Mouse (Mus musculus) lung, adult 2 months (tissue): ENCODE results near the gene P4ha2. TPM values are rescaled to one million over a fixed set of nuclear protein-coding genes. Genes with fewer than 3 reads are reported as not detected.

ENCODE experiments used
- DNase-seq: peaks from one replicate; pipeline ENCODE4 v3.0.0; 2022
- H3K4me1 ChIP-seq: fragments of 200-500 bp; 2 replicates; pipeline ENCODE4 v1.6.1; 2011; ENCODE audit warnings: low read length; ENCODE audit not compliant: control insufficient read depth, insufficient read depth
- H3K4me3 ChIP-seq: fragments of 200-500 bp; replicated peaks from 2 replicates; pipeline ENCODE3; 2011; ENCODE audit warnings: low read depth, mild to moderate bottlenecking, control low read depth, low read length; ENCODE audit errors: extremely low read depth
- CTCF ChIP-seq: fragments of 200-500 bp; IDR thresholded peaks from 2 replicates; pipeline ENCODE4 v1.5.1; 2011; ENCODE audit warnings: mild to moderate bottlenecking, low read length, control low read depth; ENCODE audit not compliant: insufficient read depth
- POLR2A ChIP-seq: fragments of 200-500 bp; IDR thresholded peaks from 2 replicates; pipeline ENCODE4 v1.6.1; 2011; ENCODE audit warnings: low read depth, mild to moderate bottlenecking, control low read depth, low read length, borderline replicate concordance; ENCODE audit errors: extremely low read depth
- WGBS: fragments of 180-500 bp; shearing (Covaris S2); methylation state at CpG from one replicate; pipeline ENCODE4 v1.1.7; 2018; 5-methylcytosine and 5-hydroxymethylcytosine counted together
- polyA plus RNA-seq: library from polyadenylated mRNA; depleted of rRNA; stranded (reverse); fragments of >200 nt; gene quantifications from 2 replicates; pipeline ENCODE4 v1.2.3, GENCODE M21; 2012

P4ha2 gene
- polyA plus RNA-seq, 1 experiment, result 30.0 TPM

GRCm38 (mm10) chr11:54102706-54103449 is 3.0 kb downstream of the P4ha2 start:
- no peak for TF ChIP-seq CTCF
- no peak for TF ChIP-seq POLR2A
- H3K4me3 ChIP-seq, result no peak overlapping the region
- WGBS, result 86% methylated on average over 10 of the region's 10 CpGs
- peaks cover 11% of the 10 kb centered on the region for H3K4me1 ChIP-seq
- DNase-seq, result no peak

GRCm38 (mm10) chr11:54105011-54105410 is 5.1 kb downstream of the P4ha2 start:
- DNase-seq, result no peak
- Histone ChIP-seq H3K4me3 (no peak overlapping the region), H3K4me1 (peaks cover 13% of the 10 kb centered on the region)
- 73% methylated on average over 6 of the region's 6 CpGs for WGBS
- TF ChIP-seq CTCF (no peak), POLR2A (no peak)

- H3K4me3 ChIP-seq, result no peak overlapping the region
- 63% methylated on average over 3 of the region's 3 CpGs for WGBS
- peaks cover 13% of the 10 kb centered on the region for H3K4me1 ChIP-seq
- TF ChIP-seq CTCF, result no peak
- TF ChIP-seq POLR2A, result no peak
- DNase-seq, result peak; percentile 77
Observed at GRCm38 (mm10) chr11:54106676-54107075, 6.8 kb downstream of the P4ha2 start.

DNA sequence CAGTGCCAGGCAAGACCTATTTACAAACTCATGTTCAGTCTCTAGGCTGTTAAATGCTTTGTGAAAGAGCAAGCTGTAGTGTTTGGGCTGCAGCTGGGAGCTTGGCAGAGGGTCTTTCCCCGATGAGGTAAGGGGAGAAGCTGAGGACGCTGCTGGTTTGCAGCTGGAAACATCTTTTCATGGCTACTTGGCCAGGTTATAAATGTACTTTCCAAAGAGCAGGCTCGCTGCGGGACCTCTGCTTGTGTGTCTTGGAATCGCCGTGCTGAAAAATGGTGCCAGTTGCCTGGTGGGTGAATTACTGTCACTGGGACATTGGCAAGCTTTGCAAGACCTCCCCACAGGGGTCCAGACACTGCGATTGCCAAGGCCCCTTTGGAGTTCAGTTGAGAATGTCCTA is 7.3 kb downstream of the P4ha2 start:
- TF ChIP-seq CTCF (no peak), POLR2A (no peak)
- H3K4me1 ChIP-seq, result peaks cover 13% of the 10 kb centered on the region
- no peak overlapping the region for H3K4me3 ChIP-seq
- DNase-seq, result no peak
- WGBS, result 76% methylated on average over 7 of the region's 7 CpGs

GRCm38 (mm10) chr11:54108131-54108530 is 8.2 kb downstream of the P4ha2 start:
- WGBS, result 66% methylated on average over 3 of the region's 3 CpGs

DNA sequence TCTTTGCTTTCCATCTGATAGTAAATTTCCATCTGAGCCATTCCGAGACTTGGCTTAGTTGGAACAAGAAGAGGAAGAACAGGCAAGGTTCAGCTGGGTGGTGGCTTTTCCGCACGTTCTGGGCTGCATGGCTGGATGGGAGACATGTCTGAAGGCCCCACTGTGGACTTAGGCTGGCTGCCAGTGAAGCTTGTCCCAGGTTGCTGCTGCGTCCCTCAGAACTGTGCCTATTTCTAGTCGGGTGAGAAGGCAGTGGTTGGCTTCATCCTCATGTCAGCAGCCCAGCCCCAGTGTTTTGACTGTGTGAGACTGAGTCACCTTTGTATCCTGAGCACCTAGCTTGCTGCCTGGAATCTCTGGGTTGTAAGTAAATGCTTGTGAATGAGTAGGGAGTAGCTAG is 9.0 kb downstream of the P4ha2 start:
- no peak for TF ChIP-seq CTCF
- TF ChIP-seq POLR2A, result no peak
- WGBS, result 58% methylated on average over 5 of the region's 5 CpGs
- Histone ChIP-seq H3K4me3 (no peak overlapping the region), H3K4me1 (peaks cover 21% of the 10 kb centered on the region)
- no peak for DNase-seq

More at GRCm38 (mm10) chr11:54108131-54108530, 8.2 kb downstream of the P4ha2 start:
- Histone ChIP-seq H3K4me3 (no peak overlapping the region), H3K4me1 (peaks cover 18% of the 10 kb centered on the region)
- TF ChIP-seq POLR2A, result no peak
- TF ChIP-seq CTCF, result no peak
- DNase-seq, result no peak

- DNase-seq, result no peak
- no peak for TF ChIP-seq POLR2A
- no peak for TF ChIP-seq CTCF
- peaks cover 17% of the 10 kb centered on the region for H3K4me1 ChIP-seq
Observed at GRCm38 (mm10) chr11:54111291-54111690, 11.4 kb downstream of the P4ha2 start.

DNA sequence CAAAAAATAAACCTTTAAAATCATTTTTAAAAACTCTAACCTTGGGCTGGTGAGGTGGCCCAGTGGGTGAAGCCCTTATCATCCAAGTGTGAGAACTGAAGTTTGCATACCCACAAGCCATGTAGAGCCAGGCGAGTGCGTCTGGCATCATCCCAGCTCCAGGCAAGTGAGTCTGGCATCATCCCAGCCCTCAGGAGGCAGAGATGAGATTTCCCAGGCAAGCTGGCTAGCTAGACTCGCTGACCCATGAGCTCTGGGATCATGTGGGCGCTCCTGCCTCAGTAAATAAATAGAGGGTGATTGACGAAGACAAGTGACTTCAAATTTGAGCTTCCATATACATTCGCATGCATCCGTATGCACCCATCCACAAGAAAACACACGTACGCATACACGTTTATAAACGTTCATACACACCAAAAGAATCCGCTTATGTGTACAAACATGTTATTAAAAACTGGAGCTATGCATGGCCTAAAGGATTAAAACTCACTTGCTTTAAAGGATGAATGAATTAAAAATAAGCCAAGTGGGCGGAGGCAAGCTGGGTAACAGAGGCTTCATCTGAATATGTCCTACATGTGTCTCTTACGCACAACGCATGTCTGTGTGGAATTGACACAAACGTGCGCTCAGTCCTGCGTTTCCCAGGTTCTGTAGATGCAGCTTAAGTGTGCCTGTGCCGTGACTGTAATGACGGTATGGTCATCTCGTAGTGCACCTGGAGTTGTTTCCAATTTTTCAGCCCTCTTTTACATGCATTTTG is 12.3 kb downstream of the P4ha2 start:
- DNase-seq, result peak; percentile 68

More at GRCm38 (mm10) chr11:54111291-54111690, 11.4 kb downstream of the P4ha2 start:
- 76% methylated on average over 7 of the region's 7 CpGs for WGBS
- no peak overlapping the region for H3K4me3 ChIP-seq

GRCm38 (mm10) chr11:54112920-54113319 is 13.0 kb downstream of the P4ha2 start:
- WGBS, result 3% methylated on average over 10 of the region's 10 CpGs
- TF ChIP-seq POLR2A (peak; percentile 77; the same call in 1 of the 2 replicates), CTCF (no peak)
- peaks cover 11% of the 10 kb centered on the region for H3K4me1 ChIP-seq
- DNase-seq, result peak; percentile 82
- H3K4me3 ChIP-seq, result peak overlapping the region; percentile 36

More for the DNA sequence above, 12.3 kb downstream of the P4ha2 start:
- no peak overlapping the region for H3K4me3 ChIP-seq
- TF ChIP-seq CTCF (no peak), POLR2A (no peak)
- 72% methylated on average over 21 of the region's 21 CpGs for WGBS
- H3K4me1 ChIP-seq, result peaks cover 11% of the 10 kb centered on the region
